Mouse (Mus musculus) megakaryocyte, adult 5-6 weeks (primary cell): Measurements from ENCODE around the gene Exoc6b. TPM values are rescaled to one million over a fixed set of nuclear protein-coding genes. Genes with fewer than 3 reads are reported as not detected.

Experiments used
- ATAC-seq: 2 replicates; pipeline ENCODE4 v1.8.0; 2016; ENCODE audit warnings: mild to moderate bottlenecking, inconsistent platforms; ENCODE audit not compliant: poor library complexity, severe bottlenecking
- total RNA-seq, 2 experiments: library from RNA; stranded (forward) in 1 of 2; stranded (reverse) in 1 of 2; fragments of 153-499, 151-499 nt in 1 of 2; fragments of 221-1000, 200-1000 nt in 1 of 2; gene quantifications; 2 replicates each; pipeline versions ENCODE4 v1.2.3 to v1.2.4; 2015 to 2017

The Exoc6b gene
- total RNA-seq, 2 experiments from 2014 or later = 6.4 to 9.0 TPM

DNA sequence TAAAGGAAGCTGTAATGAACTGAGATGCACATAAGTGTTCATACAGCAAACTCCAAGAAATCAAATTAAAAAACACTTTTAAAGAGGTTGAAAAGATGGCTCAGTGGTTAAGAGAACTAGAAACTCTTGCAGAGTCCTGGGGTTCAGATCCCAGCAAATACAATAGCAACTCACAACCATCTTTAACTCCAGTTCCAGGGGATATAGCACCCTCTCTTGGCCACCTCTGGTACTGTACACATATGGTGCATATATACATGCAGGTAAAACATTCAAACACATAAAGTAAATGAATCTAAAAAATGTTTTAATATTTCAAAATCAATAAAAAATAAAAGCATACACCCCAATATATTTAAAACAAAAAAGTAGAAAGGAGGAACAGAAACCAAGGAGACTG lies 73.9 kb downstream of the Exoc6b start:
- ATAC-seq = no peak

DNA sequence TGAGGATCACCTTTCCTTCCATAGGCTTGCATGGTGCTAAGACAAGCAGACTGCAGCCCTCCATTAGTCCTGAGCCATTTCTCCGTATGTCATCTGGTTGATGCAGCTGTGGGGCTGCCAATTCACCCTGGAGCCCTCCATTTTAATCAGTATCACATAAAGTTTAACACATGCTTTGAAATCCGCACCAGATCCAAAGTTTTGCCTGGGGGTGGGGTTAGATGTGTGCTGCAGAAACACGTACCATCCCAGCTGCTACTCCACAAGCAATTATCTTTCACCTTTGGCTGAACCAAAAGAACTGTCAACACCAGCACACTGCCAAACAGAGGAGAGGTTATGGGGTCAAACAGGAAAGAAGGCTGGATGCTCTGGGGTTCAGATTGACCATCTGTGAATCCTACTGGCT lies 92.7 kb downstream of the Exoc6b start:
- ATAC-seq = no peak

DNA sequence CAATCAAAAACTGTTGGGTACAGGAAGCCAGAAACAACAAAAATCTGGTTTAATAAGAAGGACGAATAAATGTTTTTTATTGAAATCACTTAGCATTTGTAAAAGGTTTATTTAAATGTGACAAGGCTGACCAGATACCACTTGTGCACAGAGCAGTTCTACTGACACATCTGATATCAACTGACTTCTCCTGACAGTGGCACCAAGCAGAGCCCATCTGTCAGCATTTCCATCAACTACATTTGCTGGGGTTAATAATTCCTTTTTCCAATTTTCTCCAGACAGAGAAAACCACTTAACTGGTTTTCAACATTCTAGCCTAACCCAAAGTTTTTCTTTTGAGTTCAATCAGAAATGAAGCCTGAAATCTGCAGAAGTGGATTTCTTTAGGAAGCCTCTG lies 100.8 kb downstream of the Exoc6b start:
- ATAC-seq = no peak

DNA sequence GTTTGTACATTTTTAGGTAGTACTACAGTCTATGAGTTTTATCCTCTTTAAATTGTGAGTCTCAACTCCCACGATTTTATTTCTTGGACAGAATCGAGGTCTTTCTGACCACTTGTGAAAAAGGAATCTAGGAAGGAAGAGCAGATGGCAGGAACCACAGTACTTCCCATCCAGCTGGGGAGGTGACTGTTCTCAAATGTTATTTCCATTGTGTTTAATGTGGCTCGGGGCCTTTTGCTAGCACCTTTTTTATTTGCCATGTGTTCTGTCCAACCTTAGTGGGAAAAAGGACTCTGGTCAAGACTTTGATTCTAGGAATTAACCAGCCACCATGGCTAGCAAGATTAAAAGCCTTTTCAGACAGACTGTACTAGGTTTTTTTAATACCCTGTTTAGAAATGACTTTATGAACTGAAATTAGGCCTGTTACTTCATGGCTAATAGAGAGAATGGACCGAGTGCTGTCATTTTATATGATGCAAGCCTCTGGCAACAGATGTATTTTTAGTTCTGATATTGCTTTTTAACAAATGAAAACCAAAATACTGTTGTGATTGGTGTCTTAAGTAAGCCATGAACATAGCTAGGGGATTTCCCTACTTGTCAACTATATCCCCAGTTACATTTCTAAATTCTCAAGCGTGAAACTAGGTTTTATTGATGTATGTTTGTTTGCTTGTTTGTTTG lies 104.4 kb downstream of the Exoc6b start:
- ATAC-seq = no peak

DNA sequence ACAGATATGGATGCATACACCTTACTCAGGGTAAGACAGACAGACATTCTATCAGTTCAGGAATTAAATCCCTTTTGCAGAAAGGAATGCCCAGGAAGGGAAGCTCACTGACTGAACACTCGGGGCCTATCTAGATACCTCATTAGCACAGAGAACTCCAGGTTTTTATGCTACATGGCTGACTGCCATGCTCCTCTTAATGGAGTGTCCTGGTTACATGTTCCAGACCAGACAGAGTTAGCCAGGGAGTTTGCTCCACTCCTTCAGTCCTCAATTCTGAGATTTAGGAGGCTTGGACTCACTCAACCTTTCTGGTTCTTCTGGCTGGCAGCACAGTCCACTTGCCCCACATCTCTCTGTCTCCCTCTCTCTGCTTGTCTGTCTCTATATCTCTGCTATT lies 106.3 kb downstream of the Exoc6b start:
- no peak for ATAC-seq

DNA sequence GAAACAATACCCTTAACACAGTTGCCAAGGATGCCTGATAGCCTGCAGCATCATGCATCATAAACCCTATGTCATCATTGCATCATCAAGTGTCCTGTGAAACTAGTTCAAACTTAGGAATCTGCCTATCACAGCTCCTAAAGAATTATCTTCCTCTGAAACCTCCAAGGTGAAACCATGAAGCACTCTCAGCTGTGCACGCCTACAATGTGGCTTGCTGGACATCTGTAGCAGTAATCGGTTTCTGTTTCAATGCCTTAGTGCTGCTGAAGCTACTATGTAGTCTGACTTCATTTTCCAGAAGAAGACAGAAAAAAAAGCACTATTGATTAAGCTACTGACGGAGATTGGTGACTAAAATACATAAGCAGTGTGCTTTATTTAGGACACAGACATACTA lies 107.5 kb downstream of the Exoc6b start:
- no peak for ATAC-seq

DNA sequence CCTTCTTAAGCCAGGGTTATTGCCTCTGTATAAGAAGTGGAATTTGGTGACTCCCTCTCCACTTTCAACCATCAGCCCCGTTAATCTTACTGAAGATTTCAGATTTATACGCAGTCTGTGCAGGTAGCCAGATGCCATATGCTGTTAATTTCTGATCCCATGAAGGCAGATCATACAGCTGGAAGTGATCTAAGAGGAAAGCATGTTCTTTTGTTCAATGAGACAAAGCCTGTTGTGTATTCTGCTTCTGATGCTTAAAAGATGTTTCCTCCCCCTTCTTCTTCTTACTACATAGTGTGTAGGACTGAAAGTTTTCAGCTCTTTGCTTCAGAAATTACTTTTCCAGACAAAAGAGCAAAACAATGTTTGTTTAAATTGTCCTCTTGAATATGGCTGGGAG lies 109.8 kb downstream of the Exoc6b start:
- ATAC-seq = no peak

DNA sequence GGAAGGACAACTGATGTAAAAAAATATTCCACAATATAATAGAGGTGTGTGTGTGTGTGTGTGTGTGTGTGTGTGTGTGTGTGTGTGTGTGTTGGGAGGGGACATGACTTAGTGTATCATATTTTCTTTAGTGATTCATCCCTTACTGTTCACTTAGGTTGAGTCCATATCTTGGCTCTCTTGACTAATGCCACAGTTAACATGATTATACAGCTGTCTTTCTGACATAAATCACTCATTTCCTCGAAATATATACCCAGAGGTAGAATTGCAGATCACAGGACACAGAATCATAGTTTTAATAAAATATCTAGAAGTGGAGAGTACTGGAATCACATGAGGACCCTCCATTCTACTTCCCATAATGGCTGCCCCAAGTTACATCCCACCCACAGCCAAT lies 117.7 kb downstream of the Exoc6b start:
- ATAC-seq = no peak

DNA sequence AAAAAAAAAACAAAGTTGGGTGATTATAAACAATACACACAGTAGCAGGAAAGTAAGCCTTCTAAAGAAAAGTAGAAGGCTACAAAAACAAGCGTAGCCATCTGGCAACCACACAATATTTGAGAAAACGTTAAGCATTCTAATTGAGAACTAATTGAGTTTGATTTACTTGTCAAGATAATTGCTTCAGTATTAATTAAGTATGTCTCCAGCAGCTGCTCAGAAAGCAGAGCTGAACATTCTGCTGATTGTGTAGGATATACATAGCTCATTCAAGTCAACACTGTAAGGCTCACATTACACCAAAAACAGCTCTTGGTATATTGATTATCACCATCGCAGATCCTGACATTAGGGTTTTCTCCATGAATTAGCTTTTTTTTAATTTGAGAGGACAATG lies 122.7 kb downstream of the Exoc6b start:
- no peak for ATAC-seq

DNA sequence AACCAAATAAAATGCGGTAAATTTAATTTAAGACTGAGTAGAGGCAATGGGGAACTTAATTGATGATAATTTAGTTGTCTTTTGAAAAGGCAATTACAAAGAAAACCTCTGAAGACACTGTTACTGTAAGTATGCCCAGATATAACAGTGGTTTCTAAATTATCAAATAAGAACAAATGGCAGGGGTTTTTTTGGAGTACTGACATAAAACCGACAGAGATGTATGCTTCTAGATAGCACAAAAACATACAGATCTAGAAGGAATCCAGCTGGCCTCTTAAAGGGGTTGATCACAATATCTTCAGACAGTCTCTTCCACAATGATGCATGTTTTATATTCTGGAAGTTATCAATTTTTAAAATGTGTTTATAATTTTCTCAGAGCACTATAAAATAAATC lies 123.2 kb downstream of the Exoc6b start:
- ATAC-seq = no peak

DNA sequence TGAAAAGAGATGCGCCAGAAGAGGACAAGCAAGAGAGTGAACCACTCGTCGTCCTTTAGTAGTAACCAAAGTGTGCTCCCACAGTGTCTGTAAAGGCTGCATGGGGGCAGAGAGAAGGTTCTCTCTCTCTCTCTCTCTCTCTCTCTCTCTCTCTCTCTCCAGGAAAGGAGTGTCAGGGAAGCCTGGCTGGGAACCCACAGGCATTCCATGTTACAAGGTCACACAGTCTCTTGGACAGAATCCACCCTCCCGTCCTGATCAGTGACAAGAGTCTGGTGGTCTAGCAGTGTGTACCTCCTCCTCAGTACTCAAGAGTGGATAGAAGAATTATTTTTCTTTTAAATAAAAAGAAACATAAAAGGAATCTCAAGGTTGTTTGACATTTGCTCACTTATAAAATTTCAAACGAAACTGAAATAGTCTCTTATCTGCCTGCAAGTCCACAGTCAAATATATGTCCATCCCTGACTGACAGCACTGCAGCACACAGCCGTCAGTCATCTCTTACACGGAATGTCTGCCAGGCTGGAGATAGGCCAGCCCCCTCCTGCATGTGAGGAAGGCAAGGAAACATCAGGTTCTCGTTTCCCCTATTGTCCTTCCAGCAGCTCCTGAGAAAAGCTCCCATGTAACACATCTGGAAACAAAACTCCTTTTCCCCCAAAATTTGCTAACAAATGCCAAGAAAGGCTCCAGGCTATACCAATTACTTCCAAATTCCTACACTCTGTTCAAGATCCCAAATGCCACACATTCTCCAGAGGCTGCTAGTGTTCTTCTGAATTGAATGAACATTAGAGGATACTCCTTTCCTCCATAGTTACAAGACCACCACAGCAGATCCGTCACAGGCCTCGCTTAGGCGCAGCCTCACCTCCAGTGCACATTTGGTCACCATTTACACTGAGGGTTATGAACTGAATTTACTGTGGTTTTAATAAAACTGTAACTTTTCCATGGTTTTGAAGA lies 136.1 kb downstream of the Exoc6b start:
- no peak for ATAC-seq

DNA sequence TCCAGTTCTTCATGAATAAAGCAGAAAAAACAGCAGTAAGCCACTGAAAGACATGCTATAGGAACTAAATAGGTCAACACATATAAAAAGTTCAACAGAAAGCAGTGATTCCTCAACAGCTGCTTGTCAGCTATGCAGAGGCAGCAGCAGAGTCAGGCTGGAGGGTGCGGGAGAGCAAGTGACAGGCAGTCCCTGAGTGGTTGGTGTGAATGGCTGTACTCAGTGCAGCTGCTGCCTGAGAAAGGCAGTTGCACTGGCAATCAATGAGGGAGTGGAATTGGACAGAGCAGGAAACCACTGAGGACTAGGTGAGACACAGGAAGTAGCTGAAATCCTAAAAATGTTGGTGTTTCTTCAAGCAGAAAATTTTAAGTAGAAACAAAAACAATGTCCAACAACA lies 138.3 kb downstream of the Exoc6b start:
- no peak for ATAC-seq

DNA sequence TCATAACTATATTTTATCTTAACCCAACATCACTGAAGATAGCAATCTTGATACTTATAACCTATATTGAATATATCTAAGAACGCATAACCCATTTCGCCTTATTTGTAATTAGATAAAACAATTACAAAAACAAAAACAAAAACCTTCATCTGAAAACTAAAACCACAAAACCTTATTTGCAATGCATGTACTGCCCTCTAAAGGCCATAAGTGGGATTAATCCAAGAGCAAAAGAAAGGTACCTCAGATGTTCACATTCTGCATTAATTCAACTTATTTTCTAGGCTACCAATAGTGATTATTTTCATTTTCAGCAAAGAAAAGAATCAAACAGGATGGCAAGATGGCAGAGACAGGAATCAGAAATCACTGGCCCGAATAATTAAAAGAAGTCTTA lies 143.2 kb downstream of the Exoc6b start:
- peak; percentile 57; the same call in 1 of the 2 replicates for ATAC-seq

DNA sequence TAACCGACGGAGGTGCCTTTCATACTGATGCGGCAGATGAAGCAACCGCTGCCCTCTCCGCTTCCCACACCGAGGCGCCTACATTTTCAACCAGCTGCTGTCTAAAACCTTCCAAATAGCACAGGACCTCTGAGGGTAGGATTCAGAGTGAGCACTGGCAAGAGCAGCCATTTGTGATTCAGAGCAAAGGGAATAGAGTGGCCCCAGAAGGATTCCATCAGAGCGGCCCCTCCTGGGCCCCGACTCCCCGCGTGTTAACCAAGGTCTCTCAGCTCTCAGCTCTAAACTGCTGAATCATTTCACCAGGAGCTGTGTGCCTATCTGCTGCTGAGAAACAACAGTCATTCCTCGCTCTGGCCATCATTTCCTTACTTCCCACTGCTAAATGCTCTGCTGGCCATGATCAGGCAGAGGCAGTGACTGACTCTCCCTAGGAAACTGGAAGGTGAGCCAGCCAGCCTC lies 145.5 kb downstream of the Exoc6b start:
- ATAC-seq = peak; percentile 24; the same call in 1 of the 2 replicates

DNA sequence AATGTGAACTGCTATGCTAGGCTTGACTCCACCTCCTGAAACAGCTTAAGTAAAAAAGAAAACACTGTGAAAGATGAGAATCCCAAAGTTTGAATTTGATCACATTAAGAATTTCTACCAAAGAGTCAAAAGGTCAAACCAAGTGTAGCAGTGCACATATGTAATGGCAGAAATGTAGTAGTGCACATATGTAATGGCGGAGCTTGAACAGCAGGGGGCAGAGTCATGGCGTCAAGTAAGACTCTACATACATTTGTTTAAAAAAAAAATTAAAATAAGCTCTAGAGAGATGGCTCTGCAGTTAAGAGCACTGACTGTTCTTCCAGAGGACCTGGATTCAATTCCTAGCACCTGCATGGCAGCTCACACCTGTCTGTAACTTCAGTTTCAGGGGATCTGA lies 153.0 kb downstream of the Exoc6b start:
- ATAC-seq = peak; percentile 67

DNA sequence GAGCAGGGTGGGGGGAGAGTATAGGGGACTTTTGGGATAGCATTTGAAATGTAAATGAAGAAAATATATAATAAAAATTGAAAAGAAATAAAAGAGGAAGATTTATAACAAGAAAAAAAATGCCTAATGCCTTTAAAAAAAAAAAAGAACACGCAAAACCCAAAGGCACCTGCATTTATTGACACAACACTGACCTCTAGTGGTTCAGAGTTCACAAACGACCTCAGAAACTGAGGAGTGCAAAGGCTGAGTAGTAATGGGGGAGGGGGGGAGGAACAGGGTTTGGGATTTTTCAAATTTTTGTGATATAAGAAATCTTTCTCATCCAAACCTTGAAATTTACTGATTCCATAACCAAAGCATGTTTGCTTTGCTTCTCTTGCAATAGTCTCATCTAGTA lies 156.9 kb downstream of the Exoc6b start:
- ATAC-seq = no peak

DNA sequence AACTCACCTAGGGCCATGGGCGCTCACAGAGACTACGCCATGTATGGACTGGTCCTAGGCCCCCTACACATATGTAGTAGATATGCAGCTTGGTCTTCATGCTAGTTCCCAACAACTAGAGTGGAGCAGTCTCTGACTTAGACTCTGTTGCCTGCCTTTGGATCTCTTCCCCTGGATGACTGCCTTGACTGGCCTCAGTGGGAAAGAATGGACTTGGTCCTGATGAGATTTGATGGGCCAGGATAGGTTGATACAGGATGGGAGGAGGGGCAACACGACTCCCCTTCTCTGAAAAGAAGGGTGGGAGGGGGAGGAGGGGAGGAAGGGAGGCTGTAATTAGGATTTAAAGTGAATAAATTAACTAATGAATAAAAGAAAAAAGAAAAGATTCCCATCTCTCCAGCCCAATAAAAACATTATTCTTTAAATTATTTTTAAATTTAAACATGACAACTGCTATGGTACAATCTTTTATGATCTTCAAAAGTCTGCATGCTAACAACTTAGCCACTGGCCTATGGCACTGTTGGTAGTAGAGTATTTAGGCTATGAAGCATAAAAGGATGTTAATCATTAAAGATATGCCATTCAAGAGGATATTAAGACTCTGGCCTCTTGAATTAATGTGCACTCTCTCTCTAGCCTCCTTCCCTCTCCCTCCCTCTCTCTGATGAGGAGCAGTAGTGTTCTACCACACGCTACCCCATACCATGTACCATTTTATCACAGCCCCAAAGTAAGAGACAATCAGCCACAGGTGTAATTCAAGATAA lies 170.1 kb downstream of the Exoc6b start:
- ATAC-seq = no peak

DNA sequence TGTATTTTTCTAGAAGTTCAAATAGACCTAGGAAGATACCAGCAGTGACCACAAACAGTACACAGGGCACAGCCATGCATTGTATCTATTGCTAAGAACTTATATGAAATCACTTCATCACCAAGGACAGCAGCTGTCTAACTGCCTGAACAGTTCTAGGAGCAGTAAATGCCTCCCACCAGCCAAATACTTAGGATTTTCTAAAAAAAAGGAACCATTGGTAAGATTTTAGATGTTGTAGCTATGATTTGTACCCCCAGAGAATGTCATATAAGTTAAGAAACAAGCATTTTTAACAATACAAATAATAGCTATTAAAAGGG lies 175.6 kb downstream of the Exoc6b start:
- no peak for ATAC-seq

DNA sequence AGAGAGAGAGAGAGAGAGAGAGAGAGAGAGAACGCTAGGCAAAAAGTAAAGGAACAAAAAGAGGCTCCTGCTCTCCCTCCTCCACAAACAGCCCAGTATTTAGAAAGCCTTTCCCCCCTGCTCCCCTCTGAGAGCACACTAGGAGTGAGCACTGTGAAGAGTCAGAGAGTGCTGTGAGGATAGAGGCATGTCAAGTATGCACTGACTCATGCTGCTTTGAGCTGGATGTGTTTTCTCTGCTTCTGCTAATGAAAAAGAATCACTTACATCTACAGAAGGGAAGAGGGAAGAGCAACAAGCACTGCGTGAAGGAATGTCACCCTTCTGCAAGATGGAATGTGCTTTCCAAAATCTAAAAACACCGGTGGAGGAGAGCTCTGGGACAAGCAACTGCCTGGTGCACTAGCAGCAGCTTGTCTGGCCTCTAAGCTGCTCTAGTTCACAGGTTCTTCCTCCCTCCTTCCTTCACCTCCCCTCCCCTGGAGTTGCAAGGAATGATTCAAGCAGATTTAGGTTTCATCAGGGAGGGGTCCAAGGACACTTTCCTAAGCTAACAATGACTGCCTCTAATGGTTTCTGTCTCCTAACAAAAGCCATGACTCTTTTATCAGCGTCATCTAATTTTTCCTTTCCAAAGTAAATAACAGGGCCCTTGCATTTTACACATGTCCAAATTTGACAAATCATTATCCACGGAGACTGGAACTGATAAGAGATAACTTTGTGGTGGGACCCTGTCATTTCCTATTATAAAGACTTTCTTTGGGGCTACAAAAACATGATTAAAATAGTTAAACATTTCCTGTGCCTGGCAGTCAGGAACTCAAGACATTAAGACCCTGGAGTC lies 176.2 kb downstream of the Exoc6b start:
- ATAC-seq = no peak

DNA sequence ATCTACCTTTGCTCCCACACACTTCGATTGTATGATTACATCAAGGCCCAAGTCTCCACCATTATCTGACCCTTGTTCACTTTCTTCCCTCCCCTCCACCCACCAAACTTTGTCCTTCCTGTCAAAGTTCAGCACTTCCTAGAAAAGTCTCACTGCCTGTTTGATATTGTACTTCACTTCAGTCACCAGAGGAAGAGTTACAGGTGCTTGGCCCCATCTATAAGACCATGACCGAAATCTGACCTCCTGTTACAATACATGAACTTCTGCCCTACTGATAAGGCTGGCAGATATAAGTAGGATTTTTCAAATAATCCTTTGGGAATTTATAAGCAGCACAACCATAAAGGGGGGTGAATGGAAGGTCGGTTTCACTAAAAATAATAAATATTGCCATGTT lies 182.8 kb downstream of the Exoc6b start:
- no peak for ATAC-seq

DNA sequence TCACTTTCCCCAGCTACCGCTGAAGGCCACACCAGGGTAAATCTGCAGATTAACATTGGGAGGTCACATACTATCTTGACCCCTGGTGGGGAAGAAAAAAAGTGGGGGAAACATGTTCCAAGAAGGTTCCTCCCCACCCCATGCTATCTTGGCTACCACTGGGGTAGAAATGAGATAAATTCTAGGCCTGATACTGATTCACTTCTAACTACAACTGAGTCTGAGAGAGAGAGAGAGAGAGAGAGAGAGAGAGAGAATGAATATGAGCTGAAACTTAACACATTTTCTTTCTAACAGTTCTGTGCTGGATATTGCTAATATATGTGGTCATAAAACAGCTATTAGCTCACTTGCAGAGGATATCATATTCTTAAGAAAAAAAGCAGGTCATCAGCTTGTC lies 184.2 kb downstream of the Exoc6b start:
- no peak for ATAC-seq
